Mouse (Mus musculus) MEL (cell line): Measurements from ENCODE around the gene Ipo5. TPM values are rescaled to one million over a fixed set of nuclear protein-coding genes. Genes with fewer than 3 reads are reported as not detected.

Experiments
- DNase-seq: peaks from one replicate; pipeline ENCODE4 v3.0.0; 2011; ENCODE audit warnings: low read depth, low spot score
- H3K27ac ChIP-seq: 2 replicates; pipeline ENCODE4 v1.5.1; 2012; ENCODE audit warnings: low read depth, mild to moderate bottlenecking, control low read depth, low read length, moderate library complexity; ENCODE audit not compliant: control insufficient read depth
- H3K27me3 ChIP-seq, 2 experiments: fragments of 150-350 bp in 1 of 2; sonication (generic) in 1 of 2; 2 replicates each; pipeline ENCODE4 v1.6.1; 2012; ENCODE audit warnings: low read length in 2 of 2, mild to moderate bottlenecking in 2 of 2, improper control_type of control experiment in 1 of 2, moderate library complexity in 1 of 2; ENCODE audit not compliant: insufficient read depth in 2 of 2, control insufficient read depth in 1 of 2
- H3K36me3 ChIP-seq, 2 experiments: 2 replicates each; pipeline ENCODE4 v1.6.1; 2012 to 2014; ENCODE audit warnings: low read length in 2 of 2, improper control_type of control experiment in 1 of 2, inconsistent platforms in 1 of 2, mild to moderate bottlenecking in 1 of 2; ENCODE audit not compliant: insufficient read depth in 2 of 2, control insufficient read depth in 1 of 2
- H3K4me1 ChIP-seq, 2 experiments: fragments of 150-350 bp in 1 of 2; sonication (generic) in 1 of 2; 2 replicates each; pipeline ENCODE4 v1.6.1; 2012; ENCODE audit warnings: low read length in 2 of 2, improper control_type of control experiment in 1 of 2, mild to moderate bottlenecking in 1 of 2; ENCODE audit not compliant: insufficient read depth in 2 of 2, control insufficient read depth in 1 of 2
- H3K4me3 ChIP-seq, 2 experiments: fragments of 150-350 bp in 1 of 2; sonication (generic) in 1 of 2; 2 replicates each; pipeline ENCODE4 v1.5.1; 2012; ENCODE audit warnings: low read depth in 2 of 2, low read length in 2 of 2, mild to moderate bottlenecking in 2 of 2, moderate library complexity in 2 of 2, control low read depth in 1 of 2, improper control_type of control experiment in 1 of 2; ENCODE audit not compliant: control insufficient read depth in 1 of 2, insufficient read depth in 1 of 2
- H3K79me2 ChIP-seq: 2 replicates; pipeline ENCODE4 v1.6.1; 2012; ENCODE audit warnings: mild to moderate bottlenecking, low read length, moderate library complexity; ENCODE audit not compliant: control insufficient read depth, poor library complexity, insufficient read depth
- H3K9ac ChIP-seq: 2 replicates; pipeline ENCODE4 v1.6.1; 2012; ENCODE audit warnings: low read depth, mild to moderate bottlenecking, control low read depth, low read length, moderate library complexity; ENCODE audit not compliant: control insufficient read depth, poor library complexity, severe bottlenecking
- H3K9me3 ChIP-seq: fragments of 150-350 bp; sonication (generic); replicated peaks from 2 replicates; pipeline ENCODE4 v1.6.1; 2012; ENCODE audit warnings: mild to moderate bottlenecking, low read length, improper control_type of control experiment, moderate library complexity; ENCODE audit not compliant: insufficient read depth
- BHLHE40 ChIP-seq: IDR thresholded peaks from 2 replicates; pipeline ENCODE4 v1.6.1; 2012; ENCODE audit warnings: low read depth, mild to moderate bottlenecking, inconsistent platforms, low read length, improper control_type of control experiment, borderline replicate concordance
- CHD1 ChIP-seq: IDR thresholded peaks from 2 replicates; pipeline ENCODE4 v1.6.1; 2012; ENCODE audit warnings: low read depth, mild to moderate bottlenecking, inconsistent platforms, low read length, improper control_type of control experiment
- CHD2 ChIP-seq: IDR thresholded peaks from 2 replicates; pipeline ENCODE4 v1.6.1; 2011; ENCODE audit warnings: low read length, improper control_type of control experiment
- CTCF ChIP-seq, 3 experiments: IDR thresholded peaks in 2 of 3; conservative IDR thresholded peaks in 1 of 3; 2 replicates each; pipeline ENCODE4 v1.5.1; 2011 to 2012; ENCODE audit warnings: low read length in 3 of 3, low read depth in 2 of 3, mild to moderate bottlenecking in 2 of 3, improper control_type of control experiment in 1 of 3, inconsistent platforms in 1 of 3, mixed read lengths in 1 of 3, moderate library complexity in 1 of 3; ENCODE audit not compliant: control insufficient read depth in 1 of 3, insufficient read depth in 1 of 3, poor library complexity in 1 of 3, severe bottlenecking in 1 of 3
- E2F4 ChIP-seq: IDR thresholded peaks from 2 replicates; pipeline ENCODE4 v1.6.1; 2011; ENCODE audit warnings: low read depth, low read length, improper control_type of control experiment, borderline replicate concordance
- ELF1 ChIP-seq: IDR thresholded peaks from 2 replicates; pipeline ENCODE4 v1.6.1; 2014; ENCODE audit warnings: low read depth, mild to moderate bottlenecking, inconsistent platforms, low read length, improper control_type of control experiment, moderate library complexity
- EP300 ChIP-seq, 2 experiments: IDR thresholded peaks; 2 replicates each; pipeline ENCODE4 v1.6.1; 2011; ENCODE audit warnings: improper control_type of control experiment in 2 of 2, low read length in 2 of 2, low read depth in 1 of 2, mild to moderate bottlenecking in 1 of 2
- ETS1 ChIP-seq: IDR thresholded peaks from 2 replicates; pipeline ENCODE4 v1.6.1; 2012; ENCODE audit warnings: low read depth, mild to moderate bottlenecking, inconsistent platforms, low read length, improper control_type of control experiment, moderate library complexity
- GABPA ChIP-seq: IDR thresholded peaks from 2 replicates; pipeline ENCODE4 v1.6.1; 2012; ENCODE audit warnings: low read depth, mild to moderate bottlenecking, inconsistent platforms, low read length, improper control_type of control experiment, moderate library complexity
- HCFC1 ChIP-seq: IDR thresholded peaks from 2 replicates; pipeline ENCODE4 v1.6.1; 2012; ENCODE audit warnings: low read depth, mild to moderate bottlenecking, inconsistent platforms, low read length, improper control_type of control experiment, moderate library complexity
- KAT2A ChIP-seq: conservative IDR thresholded peaks from 2 replicates; pipeline ENCODE4 v1.6.1; 2012; ENCODE audit warnings: low read depth, low read length, improper control_type of control experiment, inconsistent platforms
- MAX ChIP-seq: IDR thresholded peaks from 2 replicates; pipeline ENCODE4 v1.6.1; 2011; ENCODE audit warnings: low read length, improper control_type of control experiment
- MYB ChIP-seq: IDR thresholded peaks from 2 replicates; pipeline ENCODE4 v1.6.1; 2011; ENCODE audit warnings: mild to moderate bottlenecking, low read depth, low read length, improper control_type of control experiment
- MYC ChIP-seq: IDR thresholded peaks from 2 replicates; pipeline ENCODE4 v1.6.1; 2011; ENCODE audit warnings: low read depth, mild to moderate bottlenecking, low read length, improper control_type of control experiment, moderate library complexity
- NELFE ChIP-seq: IDR thresholded peaks from 2 replicates; pipeline ENCODE4 v1.6.1; 2011; ENCODE audit warnings: low read depth, low read length, improper control_type of control experiment
- POLR2A ChIP-seq, 2 experiments: IDR thresholded peaks; 2 replicates each; pipeline ENCODE4 v1.6.1; 2011 to 2012; ENCODE audit warnings: low read length in 2 of 2, mild to moderate bottlenecking in 2 of 2, control low read depth in 1 of 2, improper control_type of control experiment in 1 of 2, low read depth in 1 of 2, moderate library complexity in 1 of 2; ENCODE audit not compliant: control insufficient read depth in 1 of 2, insufficient read depth in 1 of 2, poor library complexity in 1 of 2
- POLR2AphosphoS2 ChIP-seq: IDR thresholded peaks from 2 replicates; pipeline ENCODE4 v1.6.1; 2011; ENCODE audit warnings: low read length, improper control_type of control experiment
- POLR2AphosphoS5 ChIP-seq: IDR thresholded peaks from 2 replicates; pipeline ENCODE4 v1.6.1; 2012; ENCODE audit warnings: low read depth, borderline replicate concordance, mild to moderate bottlenecking, inconsistent platforms, low read length, moderate library complexity, mixed read lengths
- SIN3A ChIP-seq: IDR thresholded peaks from 2 replicates; pipeline ENCODE4 v1.6.1; 2012; ENCODE audit warnings: low read length, improper control_type of control experiment, inconsistent platforms
- SMC3 ChIP-seq: IDR thresholded peaks from 2 replicates; pipeline ENCODE4 v1.6.1; 2011; ENCODE audit warnings: low read depth, low read length, improper control_type of control experiment
- TBP ChIP-seq: IDR thresholded peaks from 2 replicates; pipeline ENCODE4 v1.8.0; 2011; ENCODE audit warnings: low read depth, low read length, improper control_type of control experiment
- UBTF ChIP-seq: IDR thresholded peaks from 2 replicates; pipeline ENCODE4 v1.6.1; 2012; ENCODE audit warnings: low read depth, mild to moderate bottlenecking, inconsistent platforms, low read length, improper control_type of control experiment, moderate library complexity, borderline replicate concordance; ENCODE audit not compliant: insufficient read depth
- USF1 ChIP-seq: IDR thresholded peaks from 2 replicates; pipeline ENCODE4 v1.6.1; 2014; ENCODE audit warnings: low read depth, mild to moderate bottlenecking, inconsistent platforms, low read length, improper control_type of control experiment, moderate library complexity
- ZC3H11A ChIP-seq: IDR thresholded peaks from 2 replicates; pipeline ENCODE4 v1.6.1; 2012; ENCODE audit warnings: low read depth, mild to moderate bottlenecking, inconsistent platforms, low read length, improper control_type of control experiment
- ZKSCAN1 ChIP-seq: IDR thresholded peaks from 2 replicates; pipeline ENCODE4 v1.6.1; 2012; ENCODE audit warnings: low read depth, mild to moderate bottlenecking, inconsistent platforms, low read length, improper control_type of control experiment, moderate library complexity
- ZMIZ1 ChIP-seq: IDR thresholded peaks from 2 replicates; pipeline ENCODE4 v1.6.1; 2012; ENCODE audit warnings: low read depth, mild to moderate bottlenecking, inconsistent platforms, low read length, improper control_type of control experiment, moderate library complexity
- polyA plus RNA-seq, 2 experiments: library from polyadenylated mRNA; stranded (reverse) in 1 of 2; unstranded in 1 of 2; fragments of >175 nt in 1 of 2; fragments of >200 nt in 1 of 2; gene quantifications; 2 replicates each; pipeline versions ENCODE4 v1.2.1 to v1.2.4; 2012; ENCODE audit warnings: low replicate concordance in 2 of 2, low read depth in 1 of 2; ENCODE audit not compliant: insufficient read length in 2 of 2, insufficient read depth in 1 of 2, missing spikeins in 1 of 2
- total RNA-seq: library from RNA; depleted of rRNA; stranded (reverse); fragments of 300-350 nt; gene quantifications from 2 replicates; pipeline ENCODE4 v1.2.3, GENCODE M21; 2012

Ipo5 gene
- total and polyA plus RNA-seq, 3 experiments, result 32.1 to 193 (median 157) TPM

DNA sequence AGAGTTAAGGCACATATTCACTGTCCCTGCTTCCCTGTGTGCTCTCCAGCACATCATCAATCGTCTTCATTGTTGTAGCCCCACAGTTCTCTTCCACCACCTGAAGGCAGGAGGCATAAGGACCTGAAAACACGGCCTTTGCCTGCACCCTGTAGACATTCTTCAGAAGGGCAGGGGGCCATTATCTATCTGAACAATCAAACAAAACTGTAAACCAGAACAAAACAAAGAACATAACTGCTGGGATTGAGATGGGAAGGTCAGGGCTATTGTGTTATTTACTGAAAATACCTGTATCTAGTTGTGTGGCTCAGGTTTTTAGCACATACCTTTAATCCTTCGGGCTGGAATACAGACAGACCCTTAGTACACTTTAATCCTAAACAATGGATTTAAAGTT, 12.1 kb upstream of the Ipo5 start:
- H3K27ac ChIP-seq, result no peak overlapping the region
- H3K27me3 ChIP-seq, result no peaks in the 10 kb centered on the region
- no peaks in the 10 kb centered on the region for H3K36me3 ChIP-seq
- TF ChIP-seq POLR2A (IDR thresholded peaks at IDR 0.05; ENCODE audit: control insufficient read depth in 1 of 2, insufficient read depth in 1 of 2, low read depth in 1 of 2, low read length in 2 of 2, poor library complexity in 1 of 2) (no peak), CTCF (IDR thresholded peaks at IDR 0.05 in 2 of 3, conservative IDR thresholded peaks at IDR 0.05 in 1 of 3; ENCODE audit: control insufficient read depth in 1 of 3, insufficient read depth in 1 of 3, low read depth in 2 of 3, low read length in 3 of 3, poor library complexity in 1 of 3, severe bottlenecking in 1 of 3) (no peak), KAT2A (no peak), CHD2 (no peak), GABPA (no peak)
- DNase-seq, result no peak
- no peak overlapping the region for H3K4me3 ChIP-seq
- H3K9me3 ChIP-seq, result no peaks in the 10 kb centered on the region
- H3K9ac ChIP-seq, result no peak overlapping the region
- H3K79me2 ChIP-seq, result no peaks in the 10 kb centered on the region
- no peaks in the 10 kb centered on the region for H3K4me1 ChIP-seq

DNA sequence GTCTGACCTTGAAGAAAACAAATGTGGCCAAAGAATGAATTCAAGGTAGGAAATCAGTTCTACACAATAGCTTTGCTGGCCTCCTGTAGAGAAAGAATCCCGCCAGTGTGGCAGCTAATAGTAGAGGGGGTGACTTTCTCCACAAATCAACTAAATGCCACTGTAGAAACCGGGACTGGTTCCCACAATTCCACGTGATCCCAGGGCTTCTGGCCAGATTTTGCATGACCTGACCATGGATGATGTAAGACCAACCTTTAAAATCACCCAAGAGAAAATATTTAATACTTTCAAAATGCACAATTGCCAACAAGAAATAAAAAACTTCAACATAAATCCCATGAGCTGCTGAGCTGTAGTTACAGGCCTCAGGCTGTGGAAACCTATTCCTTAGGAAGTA, 1.6 kb upstream of the Ipo5 start:
- H3K36me3 ChIP-seq, result peaks cover 0 to 15% of the 10 kb centered on the region in 2 experiments; a peak in 2 of 4 replicates
- no peak overlapping the region for H3K27ac ChIP-seq
- H3K9ac ChIP-seq, result no peak overlapping the region
- H3K4me3 ChIP-seq, result no peak overlapping the region
- DNase-seq, result no peak
- no peaks in the 10 kb centered on the region for H3K9me3 ChIP-seq
- 0 out of 4 replicates have a peak, but pooled peaks cover 0 to 2% of the 10 kb centered on the region in 2 experiments for H3K4me1 ChIP-seq
- TF ChIP-seq ZKSCAN1 (no peak), ZC3H11A (no peak), KAT2A (no peak), MAX (no peak), GABPA (no peak), ETS1 (no peak), MYB (no peak), NELFE (no peak), SIN3A (no peak), ELF1 (no peak), ZMIZ1 (no peak), EP300 (IDR thresholded peaks at IDR 0.05; ENCODE audit: low read depth in 1 of 2, low read length in 2 of 2) (no peak), USF1 (no peak)
- H3K79me2 ChIP-seq, result peaks cover 33% of the 10 kb centered on the region
- no peaks in the 10 kb centered on the region for H3K27me3 ChIP-seq

- peak overlapping the region; percentile 72 for H3K9ac ChIP-seq
- peak overlapping the region; percentile 55 to 60 for H3K4me3 ChIP-seq
- peaks cover 42% of the 10 kb centered on the region for H3K79me2 ChIP-seq
- H3K27ac ChIP-seq, result peak overlapping the region; percentile 15
- DNase-seq, result no peak
- H3K27me3 ChIP-seq, result no peaks in the 10 kb centered on the region
- no peaks in the 10 kb centered on the region for H3K9me3 ChIP-seq
- H3K4me1 ChIP-seq, result 0 out of 4 replicates have a peak, but pooled peaks cover 0 to 2% of the 10 kb centered on the region in 2 experiments
- peaks cover 0 to 15% of the 10 kb centered on the region in 2 experiments; a peak in 2 of 4 replicates for H3K36me3 ChIP-seq
- 0 out of 2 replicates have a peak, but pooled peaks have one; percentile 23 for TF ChIP-seq ELF1
- TF ChIP-seq TBP, result 0 out of 2 replicates have a peak, but pooled peaks have one; percentile 18
- no peak for TF ChIP-seq USF1
- TF ChIP-seq MAX, result no peak
- no peak for TF ChIP-seq E2F4
- no peak for TF ChIP-seq MYC
- TF ChIP-seq HCFC1, result no peak
- no peak for TF ChIP-seq UBTF
- TF ChIP-seq POLR2AphosphoS5, result 0 out of 2 replicates have a peak, but pooled peaks have one; percentile 59
- no peak for TF ChIP-seq POLR2AphosphoS2
- TF ChIP-seq POLR2A (IDR thresholded peaks at IDR 0.05; ENCODE audit: control insufficient read depth in 1 of 2, insufficient read depth in 1 of 2, low read depth in 1 of 2, low read length in 2 of 2, poor library complexity in 1 of 2), result peak in 1 of 2 experiments; percentile 60; a peak in 1 of 4 replicates
- TF ChIP-seq GABPA, result no peak
- no peak for TF ChIP-seq EP300 (IDR thresholded peaks at IDR 0.05; ENCODE audit: low read depth in 1 of 2, low read length in 2 of 2)
- TF ChIP-seq CTCF (IDR thresholded peaks at IDR 0.05 in 2 of 3, conservative IDR thresholded peaks at IDR 0.05 in 1 of 3; ENCODE audit: control insufficient read depth in 1 of 3, insufficient read depth in 1 of 3, low read depth in 2 of 3, low read length in 3 of 3, poor library complexity in 1 of 3, severe bottlenecking in 1 of 3), result no peak
- TF ChIP-seq CHD1, result no peak
- no peak for TF ChIP-seq BHLHE40
- TF ChIP-seq SMC3, result no peak
Observed at GRCm38 (mm10) chr14:120910320-120910719, 704 bp upstream of the Ipo5 start.
